Mouse (Mus musculus) urinary bladder, adult 2 months (tissue): ENCODE measurements around the gene Slit1. TPM values are rescaled to one million over a fixed set of nuclear protein-coding genes. Genes with fewer than 3 reads are reported as not detected.

Experiments used
- DNase-seq: peaks from one replicate; pipeline ENCODE4 v3.0.0; 2022; ENCODE audit warnings: low spot score
- polyA plus RNA-seq: library from polyadenylated mRNA; depleted of rRNA; stranded (reverse); fragments of >200 nt; gene quantifications from 2 replicates; pipeline ENCODE4 v1.2.3, GENCODE M21; 2012; rRNA removed

Gene Slit1
- polyA plus RNA-seq, 1 experiment: 0.15 TPM

GRCm38 (mm10) chr19:41597170-41597894, 146.1 kb downstream of the Slit1 start:
- DNase-seq: no peak

DNA sequence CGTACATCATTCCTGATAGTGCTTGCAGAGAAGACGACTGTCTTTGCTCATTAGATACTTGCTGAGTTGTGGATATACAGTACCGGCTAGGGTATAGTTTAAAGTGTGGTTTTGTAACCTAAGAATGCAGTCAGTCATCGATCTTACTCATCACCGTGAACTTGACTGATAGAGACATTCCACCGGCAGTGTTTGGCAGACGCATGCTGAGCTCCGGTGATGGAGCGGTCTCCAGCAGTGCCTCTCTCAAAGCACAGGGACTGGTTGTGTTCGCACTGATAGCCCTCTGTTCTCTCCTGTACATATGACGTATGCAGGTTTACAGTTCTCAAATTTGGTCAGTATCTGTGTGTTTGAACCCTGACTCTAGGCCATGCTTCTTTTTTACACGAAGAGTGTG, 151.7 kb downstream of the Slit1 start:
- no peak for DNase-seq

GRCm38 (mm10) chr19:41589681-41590080, 153.8 kb downstream of the Slit1 start:
- DNase-seq: no peak

DNA sequence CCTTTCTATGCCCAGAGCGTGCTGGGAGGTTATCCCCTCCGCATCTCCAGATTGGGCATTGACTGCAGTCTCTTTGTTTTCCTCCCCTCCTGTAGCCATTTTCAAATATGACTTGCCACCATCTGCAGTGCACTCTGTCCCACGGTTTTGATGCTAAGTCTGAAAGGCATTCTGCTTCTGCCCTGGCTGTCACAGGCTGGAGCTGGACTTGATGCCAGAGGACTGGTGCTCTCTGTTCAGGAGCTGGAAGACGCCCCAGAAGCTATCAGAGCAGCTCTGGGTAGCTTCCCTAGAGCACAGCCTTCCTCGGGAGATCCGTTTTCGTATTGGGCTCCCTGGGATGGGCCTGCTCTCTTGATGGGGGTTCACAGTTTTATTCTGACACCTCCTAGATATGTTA, 154.4 kb downstream of the Slit1 start:
- DNase-seq: no peak

GRCm38 (mm10) chr19:41587431-41588222, 155.8 kb downstream of the Slit1 start:
- no peak for DNase-seq

- no peak for DNase-seq
Observed at GRCm38 (mm10) chr19:41586752-41587151, 156.7 kb downstream of the Slit1 start.

GRCm38 (mm10) chr19:41582918-41583514, 160.4 kb downstream of the Slit1 start:
- DNase-seq: no peak

GRCm38 (mm10) chr19:41581706-41582420, 161.6 kb downstream of the Slit1 start, which contains the start of gene Gm340:
Gene Gm340, plus strand, starts transcription at chr19:41582370.
- DNase-seq: no peak

DNA sequence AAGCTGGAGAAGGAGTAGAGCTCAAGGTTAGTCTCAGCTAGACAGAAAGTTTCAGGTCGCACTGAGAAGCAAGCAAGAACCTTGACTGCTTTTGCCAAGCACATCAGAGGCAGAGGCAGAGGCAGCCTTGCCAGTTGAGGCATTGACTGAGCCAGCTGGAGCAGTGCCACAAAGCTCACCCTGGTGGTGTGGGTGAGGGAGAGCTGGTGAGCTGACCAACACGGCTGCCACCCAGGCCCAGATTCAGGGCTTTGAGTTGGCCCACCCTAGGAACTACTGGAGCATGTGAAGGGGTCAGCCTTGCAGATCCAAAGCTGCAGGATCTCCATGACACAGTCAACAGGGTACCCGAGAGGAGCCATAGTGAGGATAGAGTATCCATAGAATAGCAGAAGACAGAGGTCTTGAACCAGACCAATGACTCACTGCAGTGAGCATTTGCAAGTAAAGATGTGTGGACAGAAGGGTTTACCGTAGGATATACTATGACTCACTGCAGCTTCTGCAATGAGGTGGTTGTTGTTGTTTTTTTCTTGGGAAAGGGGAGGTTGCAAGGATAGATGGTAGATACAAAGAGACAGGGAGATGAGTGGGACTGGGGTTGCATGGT, 164.0 kb downstream of the Slit1 start:
- no peak for DNase-seq

DNA sequence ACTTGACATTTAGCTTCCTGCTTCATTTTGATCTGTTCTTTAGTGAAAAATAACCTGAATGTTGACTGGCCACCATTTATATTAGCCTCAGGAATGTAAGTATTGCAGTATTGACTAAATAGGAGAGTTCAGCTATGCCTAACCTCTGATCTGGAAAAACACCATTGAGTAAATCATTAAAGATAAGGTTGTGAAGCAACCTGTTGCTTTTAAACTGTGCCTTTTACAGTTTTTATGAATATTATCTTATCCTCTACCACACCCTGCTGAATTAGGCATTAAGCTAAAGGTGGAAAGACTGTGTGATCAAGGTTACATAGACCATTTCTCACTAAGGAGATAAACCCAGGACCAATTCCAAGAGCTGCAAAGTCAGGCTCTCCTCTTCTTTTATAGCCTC, 165.9 kb downstream of the Slit1 start:
- no peak for DNase-seq

GRCm38 (mm10) chr19:41573700-41574099, 169.8 kb downstream of the Slit1 start:
- no peak for DNase-seq

GRCm38 (mm10) chr19:41568791-41569190, 174.7 kb downstream of the Slit1 start:
- no peak for DNase-seq

- no peak for DNase-seq
Observed at GRCm38 (mm10) chr19:41560856-41561255, 182.6 kb downstream of the Slit1 start.

- DNase-seq: no peak
Observed at GRCm38 (mm10) chr19:41558891-41559486, 184.5 kb downstream of the Slit1 start.

DNA sequence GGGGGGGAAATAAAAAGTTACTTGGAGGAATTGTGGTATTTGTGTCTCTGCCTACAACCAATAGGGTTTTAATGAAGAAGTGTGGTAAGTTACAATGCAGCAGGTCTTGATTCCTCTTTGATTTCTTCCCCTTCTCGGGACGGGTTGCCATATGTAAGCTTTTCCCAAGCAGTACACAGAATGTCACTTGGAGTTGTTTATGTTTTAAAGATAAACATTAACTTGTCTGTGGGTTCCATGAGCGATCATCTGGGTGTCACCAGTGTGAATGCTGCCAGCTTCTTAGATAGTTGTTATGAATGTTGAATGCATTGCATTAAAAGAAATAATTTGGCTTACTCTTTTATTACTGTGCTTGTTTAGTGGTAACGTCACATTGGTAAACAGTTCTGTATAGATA, 186.0 kb downstream of the Slit1 start:
- no peak for DNase-seq

GRCm38 (mm10) chr19:41556981-41557380, 186.5 kb downstream of the Slit1 start:
- DNase-seq: no peak

Other genes starting within 250 kb of the Slit1 start
- 1.3 and 2.2 TPM in 2 replicates for gene Gm340, start 161.3 kb downstream of the Slit1 start, polyA plus RNA-seq
- 4.3 and 4.6 TPM in 2 replicates for gene Arhgap19, start 58.4 kb upstream of the Slit1 start, polyA plus RNA-seq
- 0.95 and 1.5 TPM in 2 replicates for gene Frat1, start 86.3 kb upstream of the Slit1 start, polyA plus RNA-seq
- 1.8 and 2.3 TPM in 2 replicates for gene Frat2, start 104.5 kb upstream of the Slit1 start, polyA plus RNA-seq
- gene Rrp12, start 152.5 kb upstream of the Slit1 start, polyA plus RNA-seq: 6.1 and 6.4 TPM in 2 replicates
- gene Pgam1, start 168.3 kb upstream of the Slit1 start, polyA plus RNA-seq: 266 and 271 TPM in 2 replicates
- 29.5 and 31.0 TPM in 2 replicates for gene Exosc1, start 189.8 kb upstream of the Slit1 start, polyA plus RNA-seq
- gene Zdhhc16, start 189.8 kb upstream of the Slit1 start, polyA plus RNA-seq: 41.1 and 66.3 TPM in 2 replicates
- 56.3 and 60.4 TPM in 2 replicates for gene Mms19, start 237.5 kb upstream of the Slit1 start, polyA plus RNA-seq
- 33.2 and 39.2 TPM in 2 replicates for gene Ubtd1, start 238.1 kb upstream of the Slit1 start, polyA plus RNA-seq